Mouse (Mus musculus) WW6 (cell line): ENCODE data around the gene Brd2.

Experiments used
- DNase-seq: peaks from one replicate; pipeline ENCODE4 v3.0.0-alpha.2; 2013; ENCODE audit warnings: low read depth, low spot score

Gene Brd2

GRCm38 (mm10) chr17:34116736-34117370 is 5.6 kb downstream of the Brd2 start:
- DNase-seq = no peak

- DNase-seq = no peak
Measured at GRCm38 (mm10) chr17:34114114-34114513, 8.3 kb downstream of the Brd2 start.

DNA sequence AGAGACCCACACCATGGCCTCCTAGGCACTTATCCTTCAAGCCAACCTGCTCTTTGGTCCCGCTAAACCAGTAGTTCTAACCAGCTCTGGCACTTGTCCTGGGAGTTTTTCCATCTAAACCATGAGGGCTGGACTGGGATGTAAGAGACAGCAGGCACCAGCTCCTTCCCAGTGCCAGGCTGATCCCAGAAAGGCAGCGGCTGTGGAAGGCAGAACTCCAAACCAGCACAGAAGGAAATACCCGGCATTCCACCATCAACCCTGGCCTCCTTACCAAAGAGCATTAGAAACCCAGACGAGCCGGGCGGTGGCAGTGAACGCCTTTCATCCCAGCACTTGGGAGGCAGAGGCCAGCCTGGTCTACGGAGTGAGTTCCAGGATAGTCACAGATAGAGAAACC is 12.1 kb downstream of the Brd2 start:
- no peak for DNase-seq

GRCm38 (mm10) chr17:34109806-34110195 is 12.6 kb downstream of the Brd2 start:
- no peak for DNase-seq

- DNase-seq = no peak
Measured at GRCm38 (mm10) chr17:34109038-34109805, 13.2 kb downstream of the Brd2 start.

DNA sequence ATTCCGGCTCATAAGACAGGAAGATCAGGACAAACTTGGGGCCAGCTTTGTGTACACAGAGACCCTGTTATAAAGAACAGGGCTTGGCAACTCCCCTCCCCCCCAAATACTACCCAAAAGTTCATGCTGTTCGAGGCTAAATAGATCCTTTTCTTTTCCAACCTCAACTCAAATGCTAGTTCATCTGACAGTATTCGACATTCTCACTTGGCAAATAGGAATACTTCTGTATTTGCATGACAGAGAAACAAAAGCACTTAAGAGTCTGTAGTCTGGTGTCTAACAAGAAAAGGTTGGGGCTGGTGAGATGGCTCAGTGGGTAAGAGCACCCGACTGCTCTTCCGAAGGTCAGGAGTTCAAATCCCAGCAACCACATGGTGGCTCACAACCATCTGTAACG is 14.0 kb downstream of the Brd2 start:
- DNase-seq = no peak

- no peak for DNase-seq
Measured at GRCm38 (mm10) chr17:34107109-34107867, 15.1 kb downstream of the Brd2 start.

DNA sequence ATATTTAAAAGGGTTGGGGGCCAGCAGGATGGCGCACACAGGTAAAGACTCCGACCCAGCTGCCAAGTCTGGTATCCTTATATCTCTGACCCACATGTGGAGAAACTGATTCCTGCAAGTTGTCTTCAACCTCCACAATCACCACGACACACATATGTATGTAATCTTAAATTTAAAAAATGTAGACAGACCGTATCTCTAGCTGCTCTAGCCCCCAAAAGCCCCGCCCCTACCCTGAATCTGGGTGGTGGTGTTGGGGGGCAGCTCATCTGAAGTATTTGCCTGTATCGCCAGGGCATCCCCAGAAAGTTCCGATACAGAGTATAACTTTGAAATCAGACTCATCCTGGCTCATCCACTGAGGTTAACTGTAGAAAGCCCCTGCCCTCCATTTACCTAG is 15.9 kb downstream of the Brd2 start:
- no peak for DNase-seq

- DNase-seq = no peak
Measured at GRCm38 (mm10) chr17:34104804-34105203, 17.6 kb downstream of the Brd2 start.

- DNase-seq = no peak
Measured at GRCm38 (mm10) chr17:34102831-34103230, 19.6 kb downstream of the Brd2 start.

DNA sequence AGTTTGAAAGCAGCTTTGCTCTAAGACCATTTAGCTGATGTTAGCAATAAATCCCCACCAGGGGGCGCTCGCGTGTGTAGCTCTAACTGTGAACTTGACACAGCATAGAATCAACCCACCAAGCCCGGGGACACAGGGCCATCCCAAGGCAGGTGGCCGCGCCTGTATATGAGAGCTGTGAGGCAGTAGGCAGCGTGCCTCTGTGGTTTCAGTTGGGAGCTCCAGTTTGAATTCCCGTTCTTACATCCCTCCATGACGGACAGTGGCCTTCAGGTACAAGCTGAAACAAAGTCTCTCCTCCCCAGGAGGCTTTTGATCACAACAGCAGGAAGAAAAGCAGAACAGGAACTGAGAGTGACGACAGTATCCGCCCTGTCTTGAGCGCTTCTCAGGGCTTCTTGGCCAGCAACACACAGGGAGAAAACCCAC is 20.8 kb downstream of the Brd2 start:
- peak; percentile 72 for DNase-seq

GRCm38 (mm10) chr17:34101185-34101584 is 21.2 kb downstream of the Brd2 start:
- DNase-seq = no peak

- no peak for DNase-seq
Measured at GRCm38 (mm10) chr17:34099531-34099930, 22.9 kb downstream of the Brd2 start.

DNA sequence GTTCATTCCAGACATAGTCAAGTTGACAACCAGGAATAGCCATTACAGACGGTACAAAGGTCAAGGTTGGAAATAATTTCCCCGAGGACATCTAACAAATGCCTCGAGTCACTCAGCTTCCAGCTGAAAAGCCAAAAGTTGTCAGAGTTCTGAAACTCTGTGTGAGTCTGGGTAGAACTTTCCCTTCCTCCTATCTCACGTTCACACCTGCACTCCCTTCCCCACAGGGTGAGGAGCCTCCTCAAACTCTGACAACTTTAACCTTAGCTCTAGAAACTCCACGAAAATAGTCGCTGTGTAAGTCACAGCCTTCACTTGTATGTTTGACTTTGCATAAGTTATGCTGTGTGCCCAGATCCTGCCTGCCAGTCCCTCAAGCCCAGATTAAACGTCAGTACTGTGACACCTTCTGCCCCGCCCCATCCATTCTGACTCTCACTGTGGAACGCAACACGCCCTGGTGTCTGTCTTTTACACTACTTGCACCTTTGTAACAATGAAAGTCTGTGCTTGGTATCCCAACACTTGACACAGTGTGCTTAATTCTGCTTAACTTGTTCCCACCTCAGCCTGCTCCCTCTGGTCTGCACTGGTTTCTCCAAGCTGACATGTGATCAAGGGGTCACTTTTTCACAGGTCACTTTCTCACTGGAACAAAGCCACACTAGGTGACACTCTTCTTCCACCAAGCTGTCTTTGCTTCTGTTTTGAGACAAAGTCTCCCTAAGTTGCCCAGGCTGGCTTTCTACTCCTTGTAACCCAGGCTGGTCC is 23.5 kb downstream of the Brd2 start:
- no peak for DNase-seq

DNA sequence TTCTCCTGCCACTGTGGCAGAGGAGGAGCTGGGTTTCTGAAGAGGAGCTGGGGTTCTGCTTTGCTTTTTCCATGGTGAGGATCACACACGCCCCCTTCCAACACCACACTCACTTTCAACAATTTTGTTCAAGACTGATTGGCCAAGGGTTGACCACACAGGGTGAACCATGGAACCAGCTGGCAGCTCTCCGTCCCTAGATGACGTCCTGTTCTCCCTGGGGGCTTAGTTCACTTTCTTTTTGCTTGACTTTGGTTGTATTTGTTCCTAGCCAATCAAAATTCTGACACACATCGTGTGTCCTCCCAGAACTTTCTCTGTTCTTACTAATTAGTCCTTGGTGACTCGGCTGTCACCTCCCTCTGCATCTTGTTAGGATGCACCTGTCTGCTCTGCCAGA is 25.2 kb downstream of the Brd2 start:
- DNase-seq = no peak

DNA sequence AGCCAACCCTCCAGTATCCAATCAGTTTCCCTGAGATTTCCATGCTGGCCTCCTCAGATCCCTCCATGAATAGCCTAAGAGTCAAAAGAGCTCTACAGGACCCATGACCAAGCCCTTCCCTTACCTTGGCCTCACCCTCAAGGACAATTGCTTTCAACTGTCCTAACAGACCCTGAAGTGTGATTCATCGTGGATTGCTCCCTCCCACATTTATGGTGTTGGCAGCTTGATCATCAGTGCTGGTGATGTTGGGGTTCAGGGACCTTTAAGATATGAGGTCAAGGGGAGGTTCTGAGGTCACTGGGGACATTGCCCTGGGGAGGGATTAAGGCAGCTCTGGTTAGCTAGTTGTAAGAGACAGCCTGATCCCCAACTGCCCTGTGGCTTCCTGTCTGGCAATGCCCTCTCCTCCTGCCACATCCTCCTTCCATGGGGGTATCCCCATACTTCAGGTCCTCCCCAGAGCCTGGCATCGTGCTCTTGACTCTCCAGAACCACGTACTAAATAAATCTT is 25.9 kb downstream of the Brd2 start:
- no peak for DNase-seq

DNA sequence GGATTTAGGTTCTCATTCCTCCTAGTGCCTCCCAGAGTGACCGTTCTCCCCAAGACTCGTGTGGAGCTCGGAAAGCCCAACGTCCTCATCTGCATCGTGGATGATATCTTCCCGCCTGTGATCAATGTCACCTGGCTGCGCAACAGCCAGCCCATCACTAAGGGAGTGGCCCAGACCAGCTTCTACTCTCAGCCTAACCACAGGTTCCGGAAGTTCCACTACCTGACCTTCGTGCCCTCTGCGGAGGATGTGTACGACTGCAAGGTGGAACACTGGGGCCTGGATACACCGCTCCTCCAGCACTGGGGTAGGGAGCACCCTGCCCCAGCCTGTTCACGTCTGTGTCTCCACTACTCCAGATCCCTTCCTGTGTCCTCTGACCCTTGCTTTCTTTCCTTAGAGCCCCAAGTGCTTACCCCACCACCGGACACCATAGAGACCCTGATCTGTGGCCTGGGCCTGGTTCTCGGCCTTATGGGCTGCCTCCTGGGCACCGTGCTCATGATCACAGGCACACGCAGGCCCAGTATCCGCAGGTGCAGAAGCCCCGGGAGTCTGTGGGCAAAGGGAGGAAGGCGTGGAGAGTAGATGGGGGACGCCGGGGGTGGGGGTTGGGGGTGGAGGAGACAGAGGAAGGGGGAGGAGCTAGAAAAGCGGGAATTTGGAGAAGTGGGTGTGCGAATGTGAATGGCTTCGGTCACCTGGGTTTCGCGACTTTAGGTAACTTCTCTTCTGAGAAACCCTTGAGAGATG is 28.0 kb downstream of the Brd2 start:
- DNase-seq = no peak

- DNase-seq = no peak
Measured at GRCm38 (mm10) chr17:34093199-34093874, 29.1 kb downstream of the Brd2 start.

- DNase-seq = no peak
Measured at GRCm38 (mm10) chr17:34092197-34092875, 30.1 kb downstream of the Brd2 start, which contains the start of gene H2-Oa. TSS of gene H2-Oa (plus strand) at chr17:34092340.

DNA sequence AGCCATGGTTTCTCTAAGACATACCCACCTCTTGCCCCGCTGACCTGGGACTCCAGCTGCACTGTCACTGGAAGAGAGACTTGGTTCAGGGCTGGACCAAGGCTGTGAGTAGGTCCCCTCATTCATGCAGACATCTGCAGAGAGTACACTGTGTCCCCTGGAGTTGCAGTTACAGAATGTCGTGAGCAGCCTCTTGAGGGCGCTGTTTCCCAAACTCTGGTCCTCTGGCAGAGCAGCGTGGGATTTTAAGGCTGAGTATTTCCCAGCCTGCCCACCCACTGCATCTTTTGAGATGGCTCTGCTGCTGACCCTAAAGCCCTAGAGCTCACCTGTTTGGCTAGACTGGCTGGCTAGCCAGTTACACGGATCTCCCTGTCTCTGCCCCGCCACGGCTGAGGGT is 31.5 kb downstream of the Brd2 start:
- DNase-seq = peak; percentile 57
